Mouse (Mus musculus) adrenal gland, postnatal 14 days (tissue): ENCODE data around the gene Chchd5. TPM values are rescaled to one million over a fixed set of nuclear protein-coding genes. Genes with fewer than 3 reads are reported as not detected.

Experiments used
- DNase-seq: peaks from one replicate; pipeline ENCODE4 v3.0.0; 2021; ENCODE audit warnings: mixed read lengths
- long read RNA-seq, 2 experiments: library from polyadenylated mRNA; stranded (forward); transcript quantifications; one replicate each; pipeline ENCODE4 v2.0.0; 2021
- total RNA-seq: library from RNA; stranded (reverse); gene quantifications from 2 replicates; pipeline ENCODE4 v1.2.3, GENCODE M21; 2021

The Chchd5 gene
- total RNA-seq, result 19.7 and 20.3 TPM in 2 replicates
- long read RNA-seq, experiment 1, transcript Chchd5-201 (4 exons, 1,325 nt), result major isoform, 28 of 35 reads
- long read RNA-seq, experiment 1, partial matches to known transcripts, result 2 of 35 reads
- long read RNA-seq, experiment 1, other reads (novel, unspliced or antisense), result 2 of 35 reads
- long read RNA-seq, experiment 2, transcript Chchd5-201 (4 exons, 1,325 nt), result major isoform, 32 of 41 reads
- long read RNA-seq, experiment 2, partial matches to known transcripts, result 2 of 41 reads
- long read RNA-seq, experiment 2, other reads (novel, unspliced or antisense), result 3 of 41 reads

DNA sequence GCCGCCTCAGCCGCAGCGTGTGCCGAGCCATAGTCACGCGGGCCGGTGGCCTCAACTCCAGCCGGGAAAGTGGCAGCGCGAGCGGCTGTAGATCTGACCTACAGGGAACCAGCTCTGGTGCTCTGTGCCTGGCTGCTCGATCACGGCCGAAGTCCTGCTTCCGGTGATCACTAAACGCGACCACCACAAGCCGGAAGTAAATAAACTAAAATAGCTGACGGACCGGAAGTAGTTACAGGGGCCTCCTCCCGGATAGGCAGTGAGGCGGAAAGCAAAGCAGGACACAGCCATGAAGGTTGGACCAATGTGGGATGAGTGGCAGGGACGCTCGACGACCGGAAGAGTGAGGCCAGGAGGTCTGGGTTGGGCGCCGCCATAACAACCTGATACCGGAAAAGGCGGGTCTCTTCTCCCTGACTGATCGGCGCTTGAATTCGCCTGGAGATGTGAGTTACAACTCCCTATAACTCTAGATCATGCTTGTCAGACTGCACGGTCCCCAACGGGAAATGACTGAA lies at the start of gene Chchd5:
Chchd5 (plus strand) TSS at position 289 of the 518 bp plus-strand sequence.
- peak; percentile 95 for DNase-seq

DNA sequence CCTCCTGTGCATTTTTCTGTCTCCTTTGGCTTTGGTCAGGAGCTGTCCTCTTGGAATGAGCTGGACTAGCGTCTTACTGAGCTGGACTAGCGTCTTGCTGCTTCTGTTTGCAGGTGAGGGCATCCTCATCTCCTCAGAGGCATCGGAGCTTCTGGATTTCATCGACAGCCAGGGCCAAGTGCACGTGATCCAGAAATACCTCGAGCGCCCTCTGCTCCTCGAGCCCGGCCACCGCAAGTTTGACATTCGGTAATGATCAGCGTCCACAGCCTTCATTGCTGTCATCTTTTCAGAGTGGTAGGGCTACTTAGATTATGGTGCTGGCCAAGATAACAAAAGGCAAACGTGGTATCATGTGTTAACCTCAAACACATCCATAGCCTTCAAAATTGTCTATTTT lies 48.4 kb upstream of the Chchd5 start:
- DNase-seq, result no peak

DNA sequence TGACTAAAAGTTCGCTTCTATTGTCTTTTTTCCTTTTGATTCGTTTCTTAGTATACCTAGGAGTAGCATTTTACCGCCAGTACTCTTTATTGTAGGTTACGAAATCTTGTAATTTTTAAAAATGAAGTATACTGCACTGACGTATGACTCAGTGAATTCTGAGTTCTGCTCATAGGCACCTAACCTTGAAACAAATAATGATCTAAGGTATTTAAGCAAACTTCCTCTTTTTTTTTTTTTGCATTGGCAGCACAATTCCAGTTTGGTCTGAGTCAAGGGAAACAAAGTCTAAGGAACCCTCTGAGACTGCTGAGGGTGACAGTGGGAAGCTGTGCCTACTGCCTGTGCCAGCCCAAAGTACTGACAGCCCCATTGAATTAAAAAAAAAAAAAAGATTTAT lies 46.0 kb upstream of the Chchd5 start:
- no peak for DNase-seq

DNA sequence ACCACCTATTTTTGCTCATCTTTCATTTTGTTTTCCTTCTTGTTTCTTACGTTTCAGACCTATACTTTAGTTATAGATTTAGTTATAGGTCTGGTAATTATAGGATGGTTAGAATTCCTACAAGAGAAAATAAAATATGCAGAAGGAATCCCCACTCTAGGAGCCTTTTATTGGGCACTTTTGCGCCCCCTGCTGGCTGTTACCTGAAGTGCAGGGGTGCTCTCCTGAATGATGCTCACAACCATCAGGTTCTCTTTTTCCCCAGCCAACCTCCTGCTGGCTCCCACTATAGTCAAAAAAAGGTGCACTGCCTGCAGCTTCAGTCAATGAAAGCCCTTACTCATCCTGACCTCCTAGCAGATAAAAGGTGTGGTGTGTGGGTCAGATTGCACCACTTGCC lies 44.5 kb upstream of the Chchd5 start:
- peak; percentile 42 for DNase-seq

DNA sequence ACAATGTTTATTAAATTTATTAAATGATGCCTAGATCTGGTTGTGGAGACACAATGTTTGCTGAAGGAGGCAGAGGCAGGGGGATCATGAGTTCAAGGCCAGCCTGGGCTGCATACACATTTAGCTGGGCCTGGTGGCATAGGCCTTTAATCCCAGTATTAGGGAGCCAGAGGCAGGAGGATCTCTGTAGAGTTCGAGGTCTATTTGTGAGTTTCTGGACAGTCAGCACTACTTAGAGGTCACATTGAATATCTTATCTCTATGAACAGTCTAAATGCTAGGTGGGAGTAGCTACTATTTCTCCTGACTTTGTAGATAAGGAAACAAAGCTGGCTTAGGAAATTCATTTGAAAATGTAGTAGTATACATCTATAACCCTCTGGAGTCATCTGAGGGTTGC lies 42.0 kb upstream of the Chchd5 start:
- no peak for DNase-seq

DNA sequence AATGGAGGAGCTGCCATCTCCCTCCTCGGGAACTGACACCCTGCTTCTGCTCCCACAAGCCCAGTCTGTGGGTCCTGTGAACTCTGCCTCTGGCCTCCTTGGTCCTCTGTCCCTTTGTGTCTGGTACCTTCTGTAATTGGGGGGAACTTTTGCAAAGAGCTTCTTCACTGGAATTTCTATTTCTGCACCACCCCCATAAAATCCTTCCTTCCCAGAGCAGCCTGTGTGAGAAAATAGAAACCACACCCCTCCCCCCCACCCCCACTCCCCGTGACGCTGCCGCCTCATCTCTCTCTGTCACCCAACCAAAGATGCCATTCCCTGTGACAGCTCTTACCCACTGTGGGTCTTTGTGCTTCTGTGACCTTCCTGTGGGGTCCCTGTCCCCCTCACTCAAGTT lies 39.1 kb upstream of the Chchd5 start:
- no peak for DNase-seq

DNA sequence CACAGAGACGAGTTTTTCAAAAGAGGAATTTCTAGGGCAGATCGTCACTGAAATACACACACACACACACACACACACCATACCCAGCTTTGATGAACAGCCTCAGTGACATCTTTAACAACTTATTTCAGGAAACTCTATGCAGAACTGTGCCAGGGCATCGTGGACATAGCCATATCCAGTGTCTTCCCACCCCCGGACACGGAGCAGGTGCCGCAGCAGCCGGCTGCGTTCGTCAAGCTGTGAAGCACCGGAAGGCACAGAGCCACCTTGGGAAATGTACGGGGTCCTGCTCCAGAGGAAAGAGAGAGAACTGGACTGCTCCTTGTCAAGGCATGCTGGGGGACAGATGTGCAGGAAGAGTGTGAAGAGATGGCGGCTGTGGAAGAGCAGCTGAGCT lies 36.7 kb upstream of the Chchd5 start:
- no peak for DNase-seq

DNA sequence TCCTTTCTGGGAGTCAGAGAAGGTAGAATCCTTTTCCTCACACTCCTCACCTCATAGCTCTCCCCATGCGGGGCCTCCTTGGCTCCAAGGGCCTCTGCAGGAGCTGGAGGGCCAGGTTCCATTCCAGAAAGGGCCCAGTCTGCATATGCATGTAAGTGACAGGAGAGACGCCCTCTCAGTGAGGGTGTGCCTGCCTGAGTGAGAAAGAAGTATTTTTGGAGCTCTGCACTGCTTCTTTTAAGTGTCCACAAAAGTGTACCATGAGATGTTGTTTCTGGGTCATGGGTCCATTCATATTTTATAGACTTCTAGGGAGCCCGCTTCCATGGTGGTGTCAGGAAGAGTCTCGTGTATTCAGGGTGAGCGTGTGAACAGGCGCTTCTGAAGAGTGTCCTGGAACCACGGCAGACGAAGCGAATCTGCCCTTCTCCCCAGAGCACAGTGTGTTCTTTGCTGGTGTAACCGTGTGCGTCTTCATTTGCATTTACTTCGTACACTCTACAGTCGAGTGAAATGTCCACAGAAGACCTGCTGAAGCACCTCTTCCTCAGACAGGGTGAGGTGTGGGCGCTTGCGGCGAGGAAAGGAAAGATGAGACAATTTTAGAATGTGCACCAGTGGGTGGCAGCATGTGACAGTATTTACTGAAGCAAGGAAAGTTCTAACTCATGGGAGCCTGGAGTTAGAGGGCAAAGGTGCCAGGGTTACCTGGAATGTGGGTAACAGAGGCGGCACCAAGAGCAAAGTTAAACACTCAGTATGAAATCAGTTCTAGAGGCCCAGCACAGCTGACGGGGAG lies 35.4 kb upstream of the Chchd5 start:
- no peak for DNase-seq

DNA sequence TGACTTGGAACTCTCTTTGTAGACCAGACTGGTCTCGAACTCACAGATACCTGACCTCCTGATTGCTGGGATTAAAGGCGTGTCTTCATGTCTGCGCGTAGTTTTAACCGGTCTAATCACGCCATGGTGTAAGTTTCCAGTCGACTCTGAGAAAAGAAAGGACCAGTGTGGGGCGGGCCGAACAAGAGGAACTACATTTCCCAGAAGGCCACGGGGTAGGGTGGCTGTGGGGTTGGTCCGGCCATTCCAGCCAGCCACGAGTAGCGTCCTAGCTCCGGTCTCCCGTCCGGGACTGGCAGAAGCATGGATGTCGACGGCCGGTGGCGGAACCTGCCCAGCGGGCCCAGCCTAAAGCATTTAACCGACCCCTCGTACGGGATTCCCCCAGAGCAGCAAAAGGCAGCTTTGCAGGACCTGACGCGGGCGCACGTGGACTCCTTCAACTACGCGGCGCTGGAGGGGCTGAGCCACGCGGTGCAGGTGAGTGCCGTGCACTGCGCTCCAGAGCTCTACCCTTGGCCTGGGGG lies 28.7 kb upstream of the Chchd5 start, which contains the start of gene Polr1b:
Polr1b (plus strand) TSS at position 212 of the 527 bp plus-strand sequence.
- peak; percentile 95 for DNase-seq

DNA sequence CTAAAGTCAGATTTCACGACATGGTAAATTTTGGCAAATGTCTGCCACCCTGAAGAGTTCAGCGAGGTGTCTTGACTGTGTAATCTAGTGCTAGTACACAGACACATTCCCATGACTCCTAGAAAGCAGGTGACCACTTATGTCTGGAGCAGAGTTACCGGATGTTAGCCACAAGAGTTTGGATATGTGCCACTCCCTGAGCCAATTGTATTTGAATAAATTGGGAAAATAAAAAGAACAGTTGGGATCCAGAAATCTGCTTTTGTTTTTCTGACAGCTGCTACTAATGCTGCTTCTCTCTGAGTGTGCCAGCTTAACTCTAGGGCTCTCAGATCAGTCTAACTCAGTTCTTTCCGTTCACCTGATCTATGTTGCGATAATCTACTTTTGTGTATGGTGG lies 16.6 kb upstream of the Chchd5 start:
- DNase-seq, result no peak

DNA sequence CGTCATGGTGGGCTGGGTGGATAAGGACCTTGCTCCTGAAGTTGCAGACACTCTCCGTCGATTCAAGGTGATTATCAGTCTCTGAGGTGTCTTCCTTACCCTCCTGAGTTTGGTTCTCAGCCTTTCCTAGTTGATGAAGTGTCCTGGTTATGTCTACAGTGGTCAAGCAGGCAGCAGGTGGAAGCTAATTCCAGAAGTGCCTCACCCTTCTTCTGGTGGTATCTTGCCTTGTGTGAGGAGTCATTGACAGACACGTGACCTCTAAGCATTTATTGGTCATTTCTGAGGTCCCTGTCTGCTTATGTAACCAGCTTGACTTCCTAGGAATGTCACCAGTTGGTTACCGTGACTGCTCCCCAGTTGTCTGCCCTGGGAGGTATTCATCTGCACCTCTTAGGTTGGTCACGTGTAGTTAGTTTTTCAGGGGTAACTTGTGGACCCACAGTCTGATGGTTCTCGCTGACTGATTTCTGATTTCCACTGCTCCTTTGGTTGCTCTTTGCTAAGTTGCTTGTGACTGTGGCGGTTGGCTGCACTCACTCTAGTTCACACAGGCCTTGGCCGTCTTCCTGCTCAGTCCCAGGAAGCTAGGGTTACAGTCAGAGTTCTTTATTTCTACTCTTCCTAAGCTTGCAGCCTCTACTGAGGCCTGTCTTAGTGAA lies 13.7 kb upstream of the Chchd5 start:
- no peak for DNase-seq

DNA sequence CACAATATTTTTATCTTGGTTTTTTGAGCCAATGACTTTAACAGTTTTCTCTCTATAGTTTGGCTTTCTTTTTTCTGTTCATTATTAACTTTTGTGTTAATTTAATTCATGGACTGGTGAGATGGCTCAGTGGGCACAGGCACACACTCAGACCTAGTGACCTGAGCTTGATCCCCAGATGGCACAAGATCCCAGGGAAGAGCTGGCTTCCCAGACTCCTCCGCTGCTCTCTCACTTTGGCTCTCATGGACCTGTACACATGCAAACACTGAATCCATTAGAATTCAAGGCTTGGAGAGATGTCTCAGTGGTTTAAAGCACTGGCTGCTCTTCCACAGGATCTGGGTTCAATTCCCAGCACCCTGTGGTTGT lies 13.1 kb upstream of the Chchd5 start:
- DNase-seq, result no peak

DNA sequence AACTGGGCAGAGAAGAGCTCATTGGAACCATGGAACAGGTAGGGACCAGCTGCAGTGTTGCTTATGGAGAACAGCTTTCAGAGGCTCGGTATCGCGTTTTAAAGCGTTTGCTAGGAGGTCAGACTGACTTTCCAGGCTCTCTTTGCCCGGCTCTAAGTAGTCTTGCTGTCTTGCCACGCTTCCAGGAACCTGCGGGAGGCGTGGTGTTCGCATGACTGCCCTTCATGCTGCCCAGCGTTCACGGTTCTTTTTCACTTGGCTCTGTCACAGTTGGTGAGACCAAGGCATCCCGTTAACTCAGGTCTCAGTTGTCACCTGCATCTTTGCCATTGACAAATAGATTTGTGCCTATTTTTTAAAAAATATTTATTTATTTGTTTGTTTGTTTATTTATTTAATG lies 11.4 kb upstream of the Chchd5 start:
- no peak for DNase-seq

DNA sequence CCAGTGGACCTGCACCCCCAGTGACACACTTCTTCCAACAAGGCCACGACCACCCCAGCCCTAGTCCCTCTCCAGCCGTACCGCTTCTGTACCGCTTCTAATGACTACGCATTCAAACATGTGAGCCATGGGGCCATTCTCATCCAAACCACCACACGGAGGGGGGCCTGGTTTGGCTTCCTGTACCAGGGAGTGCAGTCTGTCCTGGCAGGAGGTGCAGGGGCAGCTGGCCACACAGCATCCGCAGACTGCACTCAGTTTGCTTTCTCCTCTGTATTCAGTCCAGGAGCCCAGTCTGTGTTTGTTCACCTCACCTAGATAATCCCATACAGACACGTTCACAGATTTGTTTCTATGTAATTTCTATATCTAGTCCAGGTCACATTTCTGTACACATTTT lies 7.5 kb upstream of the Chchd5 start:
- DNase-seq, result no peak

DNA sequence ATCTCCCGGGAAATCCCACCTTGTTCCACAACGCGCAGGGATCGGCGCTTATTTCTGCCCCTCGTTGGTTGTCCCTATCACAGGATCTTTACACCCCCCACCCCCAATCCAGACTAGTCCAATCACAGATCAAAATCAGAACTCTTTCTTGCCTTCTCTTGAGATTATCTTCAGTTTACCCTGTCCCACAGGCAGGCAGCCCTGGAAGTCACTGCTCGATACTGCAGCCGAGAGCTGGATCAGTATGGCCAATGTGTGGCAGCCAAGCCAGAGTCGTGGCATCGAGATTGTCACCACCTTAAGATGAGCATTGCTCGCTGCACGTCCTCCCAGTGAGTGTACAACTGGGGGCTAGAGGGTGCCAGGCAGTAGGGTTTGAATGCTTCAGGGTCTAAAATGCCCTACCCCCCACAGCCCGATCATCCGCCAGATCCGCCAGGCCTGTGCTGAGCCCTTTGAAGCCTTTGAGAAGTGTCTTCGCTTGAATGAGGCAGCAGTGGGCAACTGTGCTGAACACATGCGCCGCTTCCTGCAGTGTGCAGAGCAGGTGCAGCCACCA lies 566 bp downstream of the Chchd5 start:
- peak; percentile 37 for DNase-seq

DNA sequence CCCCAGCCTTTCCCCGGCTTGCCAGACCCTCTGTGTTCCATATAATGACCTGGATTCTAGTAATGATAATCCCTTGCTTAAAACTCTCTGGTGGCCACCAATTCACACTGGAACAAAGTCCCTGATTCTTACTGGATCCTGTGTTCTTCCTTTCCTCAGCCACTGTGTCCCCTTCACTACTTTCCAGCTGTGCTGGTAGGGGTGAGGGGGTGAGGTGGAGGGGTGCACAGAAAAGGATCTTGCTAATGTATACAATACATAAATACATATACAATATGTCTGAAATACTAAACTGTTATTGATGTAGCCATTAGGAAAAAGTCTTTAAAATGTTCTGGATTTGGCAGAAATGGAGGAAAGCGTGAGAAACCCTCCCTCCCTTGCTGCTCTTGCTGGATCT lies 1.3 kb downstream of the Chchd5 start:
- DNase-seq, result no peak

DNA sequence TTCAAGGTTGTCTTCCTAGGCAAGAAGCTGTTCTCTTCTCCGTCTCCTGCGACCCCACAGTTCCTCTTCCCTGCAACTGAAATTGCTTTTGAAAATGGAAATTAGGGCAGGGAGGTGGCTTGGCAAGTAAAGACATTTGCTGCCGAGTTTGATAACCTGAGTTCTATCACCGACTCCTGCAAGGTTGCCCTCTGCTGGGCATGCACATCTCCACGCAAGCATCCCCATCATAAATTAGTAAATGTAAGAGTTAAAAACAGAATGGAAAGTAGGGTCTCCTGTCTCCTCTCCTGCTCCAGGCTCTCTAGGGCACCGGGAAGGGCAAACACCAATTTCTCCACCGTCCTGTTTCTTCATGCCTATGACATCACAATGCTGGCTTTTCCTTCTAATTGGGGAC lies 2.7 kb downstream of the Chchd5 start:
- DNase-seq, result no peak

DNA sequence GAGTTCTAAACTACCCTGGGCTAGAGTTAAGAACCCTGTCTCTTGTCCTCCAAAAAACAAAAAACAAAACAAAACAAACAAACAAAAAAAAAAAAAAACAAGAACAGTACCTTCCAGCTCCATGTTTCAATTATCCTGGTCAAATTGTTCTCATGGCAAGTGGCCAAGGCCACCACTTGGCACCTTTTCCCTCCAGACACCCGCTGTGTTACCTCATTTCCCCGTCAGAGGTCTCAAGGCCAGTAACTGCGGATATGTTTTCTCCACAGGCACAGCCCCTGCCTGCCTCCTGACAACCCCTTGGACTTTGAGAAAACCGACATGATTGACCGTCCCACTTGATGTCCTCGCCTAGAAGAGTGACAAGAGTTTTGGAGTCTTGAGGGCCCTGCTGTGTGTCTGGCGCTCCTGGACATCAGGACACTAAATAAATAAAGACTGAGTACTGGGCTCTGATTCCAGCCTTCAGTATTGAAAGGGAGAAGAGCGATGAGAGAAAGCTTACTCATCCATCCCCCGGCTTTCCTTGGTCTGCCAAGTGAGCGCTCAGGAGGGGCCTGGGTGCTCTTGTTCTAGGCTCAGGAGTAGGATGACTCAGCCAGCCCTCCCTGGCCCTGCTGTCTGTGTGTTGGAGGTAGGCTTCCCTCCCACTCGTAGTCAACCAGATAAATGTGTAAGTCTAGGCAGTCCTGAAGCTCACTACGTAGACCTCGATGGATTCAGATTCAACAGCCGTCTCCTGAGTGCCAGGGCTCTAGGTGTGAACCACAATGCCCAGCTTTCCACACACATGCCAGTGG lies 3.7 kb downstream of the Chchd5 start:
- peak; percentile 85 for DNase-seq

DNA sequence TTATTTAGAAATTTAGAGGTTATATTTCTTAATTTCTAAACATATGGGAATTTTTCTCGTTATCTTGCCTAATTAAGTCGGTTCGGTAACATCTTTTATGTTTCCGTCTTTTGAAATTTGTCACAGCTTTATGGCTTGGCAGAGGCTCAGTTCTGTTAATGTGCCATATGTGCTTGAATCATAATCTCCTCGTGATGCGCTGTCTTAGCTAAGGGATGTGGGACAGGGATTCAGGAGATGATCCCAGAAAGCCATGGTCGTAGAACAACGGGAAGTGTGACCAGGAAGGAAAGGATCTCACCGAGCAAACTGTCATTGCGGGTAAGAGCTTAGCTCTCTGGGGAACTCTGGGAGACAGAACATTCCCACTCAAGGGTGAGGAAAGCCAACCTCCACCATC lies 10.4 kb downstream of the Chchd5 start:
- DNase-seq, result no peak

DNA sequence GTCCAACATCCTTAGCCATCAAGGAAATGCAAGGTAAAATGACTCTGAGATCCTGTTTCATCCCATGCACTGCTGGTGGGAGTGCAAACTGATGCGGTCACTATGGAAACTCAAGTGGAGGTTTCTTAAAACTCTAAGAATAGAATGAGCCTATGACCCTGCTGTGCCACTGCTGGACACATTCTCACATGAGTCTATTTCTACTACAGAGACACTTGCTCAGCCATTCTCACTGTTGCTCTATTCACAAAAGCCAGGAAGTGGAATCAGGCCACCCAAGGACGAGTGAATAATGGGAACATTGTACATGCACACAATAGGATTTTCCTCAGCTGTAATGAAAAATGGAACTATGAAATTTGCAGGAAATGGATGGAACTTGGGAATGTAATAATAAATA lies 19.3 kb downstream of the Chchd5 start:
- DNase-seq, result no peak

DNA sequence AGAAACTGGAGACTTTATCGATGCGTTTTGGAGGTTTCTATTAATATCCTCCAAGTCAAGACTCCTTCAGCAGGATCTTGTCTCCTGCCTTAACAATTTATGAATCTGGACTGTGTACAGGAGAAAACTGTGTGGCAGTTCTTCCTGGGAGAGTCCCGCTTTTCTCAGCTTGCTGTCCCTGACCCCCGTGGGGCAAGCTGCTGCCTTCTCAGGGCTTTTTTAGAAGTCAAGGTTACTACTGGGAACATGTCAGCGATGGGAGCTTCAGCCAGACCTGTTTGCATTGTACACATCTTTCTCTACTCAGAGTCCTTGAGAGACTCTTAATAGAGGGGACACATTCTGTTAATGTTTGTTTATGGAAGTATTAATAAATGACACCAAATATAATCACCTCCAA lies 20.9 kb downstream of the Chchd5 start:
- no peak for DNase-seq

DNA sequence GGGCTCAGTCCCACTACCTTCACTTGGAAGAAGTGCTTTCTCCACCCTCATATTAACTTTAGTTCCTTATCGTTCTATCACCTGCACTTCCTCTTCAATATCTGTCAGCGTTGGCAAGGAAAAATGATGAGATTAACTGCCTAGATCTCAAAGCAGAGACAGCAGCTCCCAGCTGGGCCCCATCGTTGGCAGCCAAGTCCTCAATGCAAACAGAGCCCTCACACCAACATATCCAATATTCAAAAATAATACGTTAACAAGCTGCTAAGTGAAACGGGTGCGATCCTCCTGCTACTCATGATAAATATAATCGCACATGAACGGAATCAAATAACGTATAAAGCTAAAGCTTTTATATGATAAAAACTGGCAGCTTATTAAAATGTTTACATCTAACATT lies 21.6 kb downstream of the Chchd5 start:
- DNase-seq, result no peak
